Mouse (Mus musculus) spleen, adult 2 months (tissue): ENCODE measurements around the gene Wdr82. TPM values are rescaled to one million over a fixed set of nuclear protein-coding genes. Genes with fewer than 3 reads are reported as not detected.

Experiments used
- DNase-seq, 2 experiments: peaks; one replicate each; pipeline versions ENCODE4 v3.0.0 to v3.0.0-alpha.2; 2012 to 2021; ENCODE audit warnings: low spot score in 2 of 2, low read depth in 1 of 2
- H3K27ac ChIP-seq: fragments of 200-500 bp; 2 replicates; pipeline ENCODE4 v1.5.1; 2012; ENCODE audit warnings: low read length, inconsistent platforms; ENCODE audit not compliant: insufficient read depth
- H3K27me3 ChIP-seq: fragments of 200-500 bp; 2 replicates; pipeline ENCODE4 v1.6.1; 2012; ENCODE audit warnings: mild to moderate bottlenecking, moderate library complexity, low read length, inconsistent platforms; ENCODE audit not compliant: control insufficient read depth, insufficient read depth
- H3K36me3 ChIP-seq: fragments of 200-500 bp; 2 replicates; pipeline ENCODE4 v1.6.1; 2012; ENCODE audit warnings: mild to moderate bottlenecking, low read length, inconsistent platforms; ENCODE audit not compliant: control insufficient read depth, insufficient read depth
- H3K4me1 ChIP-seq: fragments of 200-500 bp; 2 replicates; pipeline ENCODE4 v1.6.1; 2011; ENCODE audit warnings: inconsistent platforms; ENCODE audit not compliant: control insufficient read depth, insufficient read depth, insufficient read length
- H3K4me3 ChIP-seq: fragments of 200-500 bp; 2 replicates; pipeline ENCODE4 v1.5.1; 2011; ENCODE audit warnings: mild to moderate bottlenecking, inconsistent platforms; ENCODE audit not compliant: insufficient read depth, insufficient read length; ENCODE audit errors: extremely low read depth
- CTCF ChIP-seq: fragments of 200-500 bp; IDR thresholded peaks from 2 replicates; pipeline ENCODE4 v1.5.1; 2011; ENCODE audit warnings: mild to moderate bottlenecking, inconsistent platforms; ENCODE audit not compliant: insufficient read depth, insufficient read length, insufficient replicate concordance; ENCODE audit errors: extremely low read depth
- POLR2A ChIP-seq: fragments of 200-500 bp; IDR thresholded peaks from 2 replicates; pipeline ENCODE4 v1.6.1; 2011; ENCODE audit warnings: low read depth, low read length, inconsistent platforms
- WGBS: fragments of 180-500 bp; shearing (Covaris S2); methylation state at CpG from one replicate; pipeline ENCODE4 v1.1.7; 2018; 5-methylcytosine and 5-hydroxymethylcytosine counted together
- polyA plus RNA-seq: library from polyadenylated mRNA; depleted of rRNA; stranded (reverse); fragments of >200 nt; gene quantifications from 2 replicates; pipeline ENCODE4 v1.2.3, GENCODE M21; 2012

Wdr82 gene
- polyA plus RNA-seq, 1 experiment: 41.3 TPM

DNA sequence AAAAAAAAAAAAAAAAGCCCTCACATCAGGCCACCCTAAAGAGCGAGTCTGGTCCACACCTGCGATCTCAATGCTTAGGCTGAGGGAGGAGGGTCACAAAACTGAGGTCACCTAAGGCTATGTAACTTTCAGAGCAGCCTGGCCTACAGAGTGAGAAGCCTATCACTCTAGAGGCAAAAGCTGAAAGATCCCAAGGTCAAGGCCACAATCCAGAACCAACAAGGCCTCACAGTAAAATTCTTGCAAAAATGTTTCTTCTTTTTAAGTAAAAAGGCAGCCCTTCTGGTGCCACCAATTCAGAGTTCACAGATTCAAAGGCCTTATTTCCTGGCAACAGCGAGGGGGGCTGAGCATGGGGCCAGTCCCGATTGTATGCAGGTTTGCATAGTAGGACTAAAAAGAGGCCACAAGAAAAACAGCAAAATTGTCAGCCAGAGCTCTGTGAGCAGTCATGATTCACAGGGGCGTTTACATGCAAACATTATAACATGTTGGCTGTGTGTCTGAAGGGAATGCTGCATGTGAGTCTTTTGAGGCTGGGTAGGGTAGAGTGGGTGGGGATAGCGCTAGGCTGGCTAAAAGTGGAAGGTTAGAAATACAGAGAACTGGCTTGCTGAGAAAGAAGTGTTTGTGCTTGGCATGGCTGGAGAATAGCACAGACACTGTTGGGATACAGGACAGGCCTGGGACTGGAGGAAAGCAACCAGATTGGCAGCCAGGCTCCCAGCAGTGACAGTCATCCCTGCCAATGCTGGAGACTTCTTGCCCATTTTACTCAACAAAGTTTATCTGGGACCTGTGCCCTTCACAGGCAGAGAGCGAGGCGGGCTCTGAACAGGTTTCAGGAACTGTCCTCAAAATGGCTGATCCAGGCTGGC is 23.4 kb downstream of the Wdr82 start:
- peaks cover 22% of the 10 kb centered on the region for H3K4me1 ChIP-seq
- H3K36me3 ChIP-seq: peaks cover 29% of the 10 kb centered on the region
- no peaks in the 10 kb centered on the region for H3K27me3 ChIP-seq
- H3K4me3 ChIP-seq: no peak overlapping the region
- WGBS: 82% methylated on average over 8 of the region's 8 CpGs
- peak overlapping the region; percentile 15 for H3K27ac ChIP-seq
- no peak for DNase-seq
- TF ChIP-seq CTCF: no peak
- TF ChIP-seq POLR2A: no peak

DNA sequence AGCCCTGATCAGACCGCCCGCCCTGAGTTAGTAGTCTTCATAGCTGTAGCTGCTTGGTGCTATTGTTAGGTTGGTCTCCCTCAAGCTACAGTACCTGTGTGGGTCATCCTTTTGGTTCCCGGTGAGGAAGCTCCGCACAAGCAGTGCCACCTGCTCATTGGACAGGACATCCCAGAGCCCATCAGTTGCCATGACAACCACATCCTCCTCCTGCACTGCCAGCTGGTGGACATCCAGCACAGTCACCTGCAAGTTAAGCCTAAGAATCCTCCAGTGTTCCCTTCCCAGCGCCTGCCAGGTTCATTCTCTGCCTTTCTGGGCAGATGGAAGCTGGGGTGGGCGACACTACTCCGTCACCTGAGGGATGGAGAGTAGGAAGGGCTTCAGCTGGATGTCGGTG is 25.0 kb downstream of the Wdr82 start:
- H3K4me1 ChIP-seq: peaks cover 32% of the 10 kb centered on the region
- no peak for DNase-seq
- no peak overlapping the region for H3K4me3 ChIP-seq
- TF ChIP-seq CTCF: no peak
- TF ChIP-seq POLR2A: no peak
- 91% methylated on average over 8 of the region's 8 CpGs for WGBS
- H3K36me3 ChIP-seq: peaks cover 17% of the 10 kb centered on the region
- no peak overlapping the region for H3K27ac ChIP-seq
- no peaks in the 10 kb centered on the region for H3K27me3 ChIP-seq

DNA sequence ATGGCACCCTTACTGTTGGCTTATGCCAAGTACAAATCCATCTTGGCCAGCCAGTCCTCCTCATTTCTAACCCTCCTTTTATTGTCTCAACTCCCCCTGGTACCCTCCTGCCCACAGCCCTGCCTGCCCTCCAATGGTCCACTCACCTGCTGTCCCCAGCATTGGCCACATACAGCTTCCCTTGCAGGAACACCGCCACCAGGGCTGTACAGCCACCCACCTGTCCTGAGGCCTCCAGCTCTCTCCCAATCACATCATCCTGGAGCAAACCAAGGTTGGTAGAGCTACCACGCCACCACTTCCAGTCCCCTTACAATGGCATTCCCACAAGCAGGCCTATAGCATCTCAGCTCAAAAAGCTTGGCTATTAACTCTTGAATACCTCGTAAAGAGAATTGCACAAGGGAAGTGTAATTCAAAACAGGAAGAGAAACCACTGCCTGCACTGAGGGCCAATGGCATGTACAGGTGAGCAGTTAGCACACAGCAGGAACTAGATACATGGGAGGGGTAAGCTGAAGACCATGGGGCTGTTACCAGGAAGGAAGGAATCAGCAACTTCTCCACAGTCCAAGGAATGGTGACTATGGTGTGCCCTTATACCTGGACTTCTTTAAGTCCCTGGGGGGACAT is 26.5 kb downstream of the Wdr82 start:
- 67% methylated on average over 3 of the region's 3 CpGs for WGBS
- peaks cover 17% of the 10 kb centered on the region for H3K36me3 ChIP-seq
- H3K27ac ChIP-seq: peak overlapping the region; percentile 24
- H3K4me1 ChIP-seq: peaks cover 32% of the 10 kb centered on the region
- no peak overlapping the region for H3K4me3 ChIP-seq
- TF ChIP-seq POLR2A (no peak), CTCF (no peak)
- no peaks in the 10 kb centered on the region for H3K27me3 ChIP-seq
- no peak for DNase-seq

DNA sequence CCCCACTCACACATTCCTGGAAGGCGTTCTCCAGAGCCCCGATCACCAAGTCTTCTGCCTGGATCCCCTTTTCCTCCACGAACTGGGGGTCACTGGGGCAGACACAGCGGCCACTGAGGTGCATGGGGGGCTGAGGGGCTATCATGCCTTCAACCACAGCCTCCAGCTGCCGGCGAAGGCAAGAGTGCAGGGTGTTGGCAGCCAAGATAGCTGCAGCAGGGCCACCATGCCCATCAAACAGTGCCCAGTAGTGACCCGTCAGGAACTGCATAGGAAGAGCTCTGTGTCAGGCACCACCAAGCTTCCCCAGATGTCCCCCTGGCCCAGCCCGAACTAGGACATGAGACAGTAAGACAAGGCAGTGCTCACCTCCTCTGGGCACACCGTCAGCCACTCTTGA is 27.0 kb downstream of the Wdr82 start:
- Histone ChIP-seq H3K4me1 (peaks cover 32% of the 10 kb centered on the region), H3K4me3 (no peak overlapping the region; the same call in 1 of the 2 replicates), H3K27ac (peak overlapping the region; percentile 24), H3K36me3 (peaks cover 17% of the 10 kb centered on the region), H3K27me3 (no peaks in the 10 kb centered on the region)
- TF ChIP-seq CTCF (no peak), POLR2A (no peak)
- no peak for DNase-seq
- WGBS: 88% methylated on average over 9 of the region's 9 CpGs

DNA sequence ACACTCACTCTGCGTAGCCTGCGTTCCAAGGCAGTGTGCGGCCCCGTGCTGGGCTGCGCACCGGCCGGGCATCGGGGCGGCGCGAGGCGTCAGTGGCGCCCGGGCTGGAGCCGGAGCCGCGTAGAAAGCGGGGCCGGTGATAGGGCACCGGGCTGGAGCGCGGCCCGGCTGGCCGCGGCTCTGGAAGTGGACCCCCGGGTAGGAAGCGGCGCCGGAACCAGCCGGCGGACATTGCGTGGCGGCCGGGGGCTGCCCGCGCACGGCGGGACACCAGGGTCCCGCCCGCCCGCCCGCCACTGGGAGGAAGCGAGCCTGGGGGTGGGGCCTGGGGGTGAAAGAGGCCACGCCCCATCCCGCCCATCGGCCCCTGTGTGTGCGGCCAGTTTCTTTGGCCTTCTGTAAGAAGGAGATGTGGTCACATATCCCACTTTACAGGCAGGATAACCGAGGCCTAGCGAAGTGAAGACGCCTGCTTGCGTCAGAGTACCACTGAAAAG is 28.3 kb downstream of the Wdr82 start:
- Histone ChIP-seq H3K4me3 (peak overlapping the region; percentile 73), H3K4me1 (peaks cover 29% of the 10 kb centered on the region), H3K36me3 (peaks cover 17% of the 10 kb centered on the region), H3K27me3 (no peaks in the 10 kb centered on the region), H3K27ac (peak overlapping the region; percentile 80)
- peak in 1 of 2 experiments; percentile 78 for DNase-seq
- 2% methylated on average over 41 of the region's 51 CpGs for WGBS
- TF ChIP-seq POLR2A: no peak
- no peak for TF ChIP-seq CTCF

DNA sequence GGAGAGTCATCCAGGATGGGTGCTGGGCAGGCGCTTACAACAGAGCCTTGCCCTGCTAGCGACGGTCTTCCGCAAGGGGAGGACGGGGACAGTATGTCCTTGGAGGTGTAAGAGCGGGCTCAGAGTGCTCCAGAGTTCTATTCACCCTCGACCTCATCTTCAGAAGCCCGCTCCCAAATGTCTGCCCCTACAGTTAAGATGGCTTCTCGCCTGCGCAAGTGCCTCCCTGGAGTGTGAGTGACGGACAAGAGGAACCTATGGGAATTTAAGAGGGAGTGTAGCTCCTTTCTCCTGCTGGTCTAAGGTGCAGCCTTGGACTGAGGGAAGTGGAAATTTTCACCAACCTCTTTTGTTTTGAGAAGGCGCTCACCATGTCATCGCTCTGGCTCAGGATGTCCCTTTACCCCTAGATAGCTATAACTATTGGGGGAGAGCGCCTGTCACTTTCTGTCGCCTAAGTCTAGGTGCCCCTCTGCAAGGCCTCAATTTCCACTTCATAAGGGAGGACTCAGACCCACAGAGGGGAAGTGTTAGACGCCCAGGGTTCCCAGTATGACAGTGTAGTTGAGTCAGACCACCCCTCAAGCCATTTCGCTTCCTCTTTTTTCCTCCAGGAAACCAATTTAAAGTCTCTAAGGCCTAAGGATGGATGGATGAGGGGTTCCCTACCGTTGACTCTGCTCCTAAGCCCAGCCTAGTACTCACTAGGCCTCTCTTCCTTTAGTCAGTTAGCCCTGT is 29.0 kb downstream of the Wdr82 start, which contains the start of gene Ppm1m:
Gene Ppm1m (minus strand): TSS at position 212 of the 738 bp plus-strand sequence.
- Histone ChIP-seq H3K27ac (peak within 1 kb of the TSS; percentile 80), H3K36me3 (peaks cover 14% of the 10 kb centered on the region), H3K4me1 (peaks cover 35% of the 10 kb centered on the region), H3K4me3 (peak within 1 kb of the TSS; percentile 73), H3K27me3 (no peaks in the 10 kb centered on the region)
- TF ChIP-seq POLR2A: no peak
- TF ChIP-seq CTCF: no peak
- 51% methylated on average over 18 of the region's 18 CpGs for WGBS
- DNase-seq: no peak
